Mouse (Mus musculus) lung, adult 10 weeks (tissue): ENCODE data around the gene Trpc2. TPM values are rescaled to one million over a fixed set of nuclear protein-coding genes. Genes with fewer than 3 reads are reported as not detected.

Experiments
- polyA plus RNA-seq: library from polyadenylated mRNA; stranded (reverse); fragments of 350-450 nt; fragmentation: Illumina TruSeq; extraction: RNeasy Lipid Tissue Mini Kit (QIAGEN cat#74804); gene quantifications from one replicate; pipeline ENCODE4 v1.2.3, GENCODE M21; 2014; ENCODE audit warnings: low read depth, low replicate concordance; ENCODE audit not compliant: insufficient read depth

The Trpc2 gene
- polyA plus RNA-seq: 0.20 TPM

GRCm38 (mm10) chr7:102082816-102083215, at the start of gene Trpc2:
Gene Trpc2 (plus strand): TSS chr7:102083116.

GRCm38 (mm10) chr7:102065046-102065891, 17.6 kb upstream of the Trpc2 start, which contains the start of the genes Rnf121, Xndc1 and Xntrpc:
Gene Rnf121 (minus strand): TSS chr7:102065469.
Gene Xndc1 (plus strand): TSS chr7:102065511.
Gene Xntrpc (plus strand): TSS chr7:102065713.

GRCm38 (mm10) chr7:102101487-102101886, 18.6 kb downstream of the Trpc2 start, which contains the start of gene Art1:
Gene Art1 (plus strand): TSS chr7:102101743.

GRCm38 (mm10) chr7:102109171-102109570, 26.3 kb downstream of the Trpc2 start, which contains the start of gene Art5:
Gene Art5 (minus strand): TSS chr7:102109489.

GRCm38 (mm10) chr7:102116579-102117331, 33.8 kb downstream of the Trpc2 start, which contains the start of gene Chrna10:
Gene Chrna10 (minus strand): TSS chr7:102116828.

Other genes starting within 250 kb of the Trpc2 start
- gene Inppl1, start 244.9 kb upstream of the Trpc2 start, polyA plus RNA-seq: 18.5 TPM
- 13.4 TPM for gene Folr2, start 225.9 kb upstream of the Trpc2 start, polyA plus RNA-seq
- 16.4 TPM for gene Anapc15, start 219.4 kb upstream of the Trpc2 start, polyA plus RNA-seq
- gene Folr1, start 212.3 kb upstream of the Trpc2 start, polyA plus RNA-seq: 1.5 TPM
- gene Lamtor1, start 177.2 kb upstream of the Trpc2 start, polyA plus RNA-seq: 106 TPM
- gene Tomt, start 176.8 kb upstream of the Trpc2 start, polyA plus RNA-seq: 0.08 TPM
- 35.5 TPM for gene Lrrc51, start 149.2 kb upstream of the Trpc2 start, polyA plus RNA-seq
- 42.8 TPM for gene Numa1, start 149.0 kb upstream of the Trpc2 start, polyA plus RNA-seq
- 7.6 TPM for gene Il18bp, start 64.4 kb upstream of the Trpc2 start, polyA plus RNA-seq
- 23.2 TPM for gene Rnf121, start 17.6 kb upstream of the Trpc2 start, polyA plus RNA-seq
- 7.4 TPM for gene Xndc1, start 17.6 kb upstream of the Trpc2 start, polyA plus RNA-seq
- gene Xntrpc, start 17.4 kb upstream of the Trpc2 start, polyA plus RNA-seq: 0.56 TPM
- gene Art1, start 18.6 kb downstream of the Trpc2 start, polyA plus RNA-seq: 3.4 TPM
- 0.82 TPM for gene Art5, start 26.4 kb downstream of the Trpc2 start, polyA plus RNA-seq
- 0.96 TPM for gene Chrna10, start 33.7 kb downstream of the Trpc2 start, polyA plus RNA-seq
- gene Nup98, start 127.1 kb downstream of the Trpc2 start, polyA plus RNA-seq: 9.0 TPM
- gene Pgap2, start 127.1 kb downstream of the Trpc2 start, polyA plus RNA-seq: 50.2 TPM
- gene Rhog, start 172.9 kb downstream of the Trpc2 start, polyA plus RNA-seq: 114 TPM
- 18.1 TPM for gene Stim1, start 184.7 kb downstream of the Trpc2 start, polyA plus RNA-seq